In the genomic region with DNA sequence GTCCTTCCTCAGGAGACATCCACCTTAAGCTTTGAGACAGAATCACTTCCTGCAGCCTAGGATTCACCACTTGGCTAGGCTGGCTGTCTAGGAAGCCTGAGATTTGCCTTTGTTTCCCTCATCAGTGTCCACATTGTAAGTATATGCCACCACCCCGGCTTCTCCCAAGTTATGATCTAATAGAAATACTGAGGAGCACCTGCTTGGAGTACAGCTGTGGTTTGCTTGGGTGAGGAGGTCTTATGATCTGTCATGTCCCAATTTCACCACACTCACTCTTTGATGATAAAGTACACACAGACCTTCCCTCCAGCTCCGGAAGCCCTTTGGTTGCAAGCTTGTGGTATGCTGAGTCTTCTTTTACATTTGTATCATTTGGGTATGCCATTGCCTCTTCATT, we compare ENCODE assay signal across 5 mouse cellular contexts.
"Had no signal": no experiment of that assay in that cellular context is flagged by ENCODE, and none has a peak within 500 bp of the region (broad histone marks: within the 10 kb centered on the region; RNA-seq: fewer than 3 reads in every experiment).

No protein-coding gene starts in this region.

- DNase-seq: kidney, adult 8-10 months; kidney, postnatal 25 days; layer of hippocampus, adult 9-11 months; lung, adult 2 months; lung, postnatal 10 days had no signal
